Mouse (Mus musculus) WW6 (cell line): ENCODE results near the gene Krtcap3.

Experiments
- DNase-seq: peaks from one replicate; pipeline ENCODE4 v3.0.0-alpha.2; 2013; ENCODE audit warnings: low read depth, low spot score

Krtcap3 gene

GRCm38 (mm10) chr5:31298486-31298885, 47.0 kb downstream of the Krtcap3 start:
- no peak for DNase-seq

- no peak for DNase-seq
These were observed 50.4 kb downstream of the Krtcap3 start for GRCm38 (mm10) chr5:31301866-31302265.
